Mouse (Mus musculus) left cerebral cortex, postnatal 25 days (tissue): ENCODE measurements at regions not wholly inside any gene's neighbourhood (a gene's known extent, or its start where the extent isn't known, plus 50 kb on each side); places are given as distances from the start of the nearest gene placed in this dataset.
A peak's percentile ranks its signal among the peaks of the same experiment; 100 is the strongest.

Experiments
- DNase-seq, 2 experiments: peaks; one replicate each; pipeline ENCODE4 v3.0.0; 2022; ENCODE audit warnings: low spot score in 2 of 2, mixed read lengths in 1 of 2
- intact Hi-C: fragments of 180-260 bp; cut with DNase I; formaldehyde crosslinking; loops from one replicate; pipeline ENCODE4 v1.15.1; 2025

DNA sequence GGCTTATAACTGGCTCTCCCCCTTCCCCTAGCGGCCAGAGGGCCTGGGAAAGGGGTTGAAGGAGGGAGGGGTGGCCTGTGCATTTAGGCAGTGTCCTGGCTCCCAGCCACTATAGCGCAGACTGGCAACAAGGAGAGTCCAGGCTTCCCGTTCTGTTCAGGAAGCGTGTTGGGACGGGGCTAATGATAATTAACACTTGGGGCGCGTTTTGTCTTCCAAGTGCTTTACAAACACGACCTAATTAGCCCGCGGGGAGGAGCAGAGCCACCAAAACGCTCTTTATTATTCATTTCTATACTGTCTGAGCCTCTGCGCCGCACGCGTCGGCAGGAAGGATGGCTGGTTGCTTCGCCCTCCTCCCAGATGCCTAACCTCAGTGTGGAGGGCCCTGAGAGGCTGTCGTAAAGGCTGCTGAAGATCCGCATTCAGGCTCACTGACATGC lies 123.0 kb upstream of the 4931429L15Rik start:
- DNase-seq: no peak
- intact Hi-C loops: no loop called here

DNA sequence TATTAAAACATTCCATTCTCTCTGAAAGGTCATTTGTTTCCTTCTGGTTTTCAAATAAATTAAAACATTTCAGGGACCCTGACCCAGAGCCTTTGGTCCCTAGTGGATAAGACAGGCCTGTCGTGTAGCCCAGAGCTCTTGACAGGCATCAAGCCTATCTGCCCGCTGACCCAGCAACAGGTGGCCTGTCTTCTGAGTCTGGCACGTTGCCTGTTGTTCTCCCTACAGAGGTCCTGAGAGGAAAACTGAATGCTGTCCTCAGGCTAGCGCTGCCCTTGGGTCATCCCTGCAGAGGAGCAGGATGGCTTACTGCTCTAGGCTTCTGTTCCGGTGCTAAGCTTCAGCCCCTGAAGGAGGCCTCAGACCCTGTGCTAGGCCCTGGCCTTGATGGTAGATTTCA lies 120.4 kb upstream of the 4931429L15Rik start:
- DNase-seq: no peak
- intact Hi-C loops: no loop called here

DNA sequence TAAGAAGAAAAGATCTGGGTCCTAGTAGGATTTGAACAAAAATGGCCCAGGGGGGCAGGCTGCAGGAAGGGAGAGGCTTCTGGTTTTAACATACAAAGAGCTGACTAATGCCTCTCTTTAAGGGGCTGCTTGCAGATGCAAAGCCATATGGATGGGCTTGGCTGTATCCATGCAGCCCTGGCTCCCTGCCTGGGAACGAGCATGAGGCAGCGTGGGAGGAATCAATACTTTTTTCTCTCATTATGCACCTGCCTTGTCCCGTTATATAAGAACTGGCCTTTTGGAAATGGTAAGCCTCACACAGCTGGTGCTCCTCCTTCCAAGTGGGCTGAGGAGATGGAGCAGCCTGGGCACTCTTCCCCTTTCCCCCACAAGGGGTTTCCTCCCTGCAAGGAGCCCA lies 114.9 kb upstream of the 4931429L15Rik start:
- DNase-seq: peak; percentile 81 to 96
- intact Hi-C loops: loop anchor here (2.0 kb wide), 1 partner anchor 268 kb away; no protein-coding TSS in a partner anchor

DNA sequence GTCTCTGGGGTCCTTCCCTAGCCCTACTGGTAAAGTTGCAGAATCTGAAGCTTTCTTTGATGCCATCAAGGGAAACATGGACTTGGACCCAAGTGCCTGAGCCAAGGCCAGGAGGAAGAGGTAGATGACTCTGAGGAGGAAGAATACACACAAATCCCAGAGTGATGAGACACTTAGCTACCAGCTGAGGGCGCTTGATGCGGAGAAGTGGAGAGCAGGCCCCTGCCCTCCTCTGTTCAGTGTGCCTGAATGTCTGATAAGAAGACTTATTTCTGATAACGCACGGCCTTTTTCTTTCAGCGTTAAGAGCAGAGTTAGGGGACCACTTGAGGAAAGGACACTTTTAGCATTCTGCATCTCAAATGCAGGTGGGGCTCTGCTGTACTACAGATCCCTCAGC lies 113.9 kb upstream of the 4931429L15Rik start:
- no peak for DNase-seq
- intact Hi-C loops: loop anchor here (2.0 kb wide), 1 partner anchor 269 kb away; no protein-coding TSS in a partner anchor

DNA sequence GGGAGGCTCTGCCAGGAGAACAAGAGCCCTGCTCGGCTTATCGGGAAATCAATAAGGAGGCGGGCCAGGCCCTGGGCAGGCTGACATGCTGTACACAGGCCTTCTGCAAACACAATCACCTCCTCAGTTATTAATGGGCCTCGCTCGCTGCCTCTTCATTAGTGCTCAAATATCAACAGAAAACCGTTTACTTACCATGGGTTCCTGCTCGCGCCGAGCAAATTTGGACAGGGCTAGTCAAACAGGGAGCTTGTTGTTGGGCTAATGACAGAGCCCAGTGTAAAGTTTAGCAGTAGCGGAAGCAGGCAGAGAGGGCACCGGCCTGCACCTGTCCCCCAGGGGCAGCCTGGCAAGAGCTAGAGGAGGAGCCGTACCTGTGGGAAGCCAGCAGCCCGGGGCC lies 111.3 kb upstream of the 4931429L15Rik start:
- intact Hi-C loops: no loop called here
- no peak for DNase-seq

DNA sequence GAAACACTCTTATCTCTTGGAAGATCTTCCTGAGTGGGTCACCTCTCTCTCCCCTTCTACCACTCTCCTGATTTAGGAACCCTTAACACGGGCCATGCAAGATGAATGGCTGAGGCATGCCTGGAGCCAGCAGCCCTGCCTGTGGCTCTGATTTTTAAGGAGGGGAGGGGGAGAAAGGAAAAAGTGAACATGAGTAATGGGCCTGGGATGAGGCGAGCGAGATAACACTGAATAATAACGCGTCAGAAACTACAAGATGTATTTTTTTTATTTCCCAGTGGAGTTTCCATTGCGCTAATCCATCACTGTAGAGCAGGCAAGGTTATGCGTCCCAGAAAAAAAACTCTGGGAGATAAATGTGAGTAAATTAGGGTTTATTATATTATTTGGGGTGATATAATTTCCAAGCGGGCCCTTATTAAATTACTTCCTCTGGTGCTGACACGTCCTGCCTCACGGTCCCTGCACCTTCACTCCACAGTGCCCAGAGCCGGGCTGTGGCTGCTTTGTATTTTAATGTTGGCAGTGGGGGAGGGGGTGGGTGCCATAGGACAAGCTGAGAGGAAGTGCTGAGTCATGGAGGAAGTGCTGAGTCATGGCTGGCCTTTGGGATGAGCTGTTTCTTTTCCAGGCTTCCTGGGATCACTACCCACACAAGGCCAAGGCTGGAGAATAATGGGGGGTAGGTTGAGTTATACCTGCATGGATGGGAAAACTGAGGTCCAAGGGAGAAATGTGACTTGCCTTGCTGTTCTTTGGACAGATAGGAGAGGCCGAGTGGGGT lies 103.6 kb upstream of the 4931429L15Rik start:
- intact Hi-C loops: no loop called here
- no peak for DNase-seq

DNA sequence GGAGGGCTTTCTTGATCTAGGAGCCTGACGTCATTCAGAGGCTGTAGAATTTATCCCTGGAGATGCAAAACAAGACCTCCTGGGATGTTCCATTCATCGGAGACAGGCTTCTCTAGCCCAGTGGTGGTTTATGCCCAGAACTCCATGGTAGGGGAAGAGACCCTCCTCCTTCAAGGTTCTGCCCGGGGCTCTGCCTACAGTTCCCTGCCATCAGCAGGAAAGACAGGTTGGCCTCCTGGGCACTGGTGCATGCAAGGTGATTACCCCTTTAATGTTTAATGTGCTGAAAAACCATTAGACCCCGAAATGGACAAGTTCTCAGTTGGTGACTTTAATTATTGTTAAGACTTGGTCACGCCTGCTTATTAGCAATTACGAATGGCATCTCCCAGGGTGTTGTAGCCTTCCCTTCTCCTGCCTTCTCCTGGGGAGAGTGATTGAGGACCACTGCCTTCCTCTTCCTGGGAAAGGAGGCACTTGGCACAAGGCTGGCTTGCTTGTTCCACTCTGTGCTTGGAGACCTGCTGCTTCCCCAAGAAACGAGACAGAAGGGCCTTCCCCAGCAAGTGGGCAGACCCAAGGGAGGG lies 102.0 kb upstream of the 4931429L15Rik start:
- intact Hi-C loops: no loop called here
- DNase-seq: no peak

DNA sequence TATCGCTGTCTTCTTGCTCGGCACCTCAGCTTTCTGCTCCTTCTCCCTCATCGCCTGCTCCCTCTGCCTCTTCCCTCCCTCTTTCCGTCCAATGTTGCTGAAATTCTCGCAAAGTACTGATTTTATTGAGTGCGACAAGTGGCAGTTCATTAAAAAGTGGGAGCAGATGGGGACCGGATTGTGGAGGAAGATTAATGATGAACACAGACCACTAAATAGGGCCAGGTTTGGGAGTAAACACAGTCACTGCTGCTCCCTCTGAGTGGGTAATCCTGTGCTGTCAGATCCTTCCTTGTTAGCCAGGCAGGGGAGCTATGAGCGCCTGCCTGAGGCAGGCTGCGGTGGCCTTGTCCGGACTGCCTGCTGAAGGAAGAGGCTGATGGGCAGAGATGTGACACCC lies 91.9 kb upstream of the 4931429L15Rik start:
- DNase-seq: no peak
- intact Hi-C loops: no loop called here

DNA sequence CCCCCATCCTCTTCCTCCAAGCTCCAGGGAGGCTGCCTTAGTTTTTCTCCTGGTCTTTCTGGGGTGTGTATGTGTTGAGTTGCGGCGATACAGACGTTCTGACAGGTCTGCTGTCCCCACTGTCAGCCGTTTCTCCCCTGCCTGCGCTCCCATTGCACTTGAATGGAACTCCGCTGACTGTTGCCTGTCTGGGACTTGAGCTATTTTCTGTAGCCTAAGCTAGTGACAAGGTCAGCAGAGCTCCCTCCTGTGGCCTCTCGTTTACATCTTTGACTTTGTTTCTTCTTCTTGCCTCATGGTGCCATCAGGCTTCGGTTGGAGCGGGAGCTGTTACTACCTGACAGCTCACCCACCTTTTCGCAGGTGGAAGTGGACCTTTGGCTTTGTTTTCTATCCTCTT lies 89.0 kb upstream of the 4931429L15Rik start:
- DNase-seq: no peak
- intact Hi-C loops: no loop called here

DNA sequence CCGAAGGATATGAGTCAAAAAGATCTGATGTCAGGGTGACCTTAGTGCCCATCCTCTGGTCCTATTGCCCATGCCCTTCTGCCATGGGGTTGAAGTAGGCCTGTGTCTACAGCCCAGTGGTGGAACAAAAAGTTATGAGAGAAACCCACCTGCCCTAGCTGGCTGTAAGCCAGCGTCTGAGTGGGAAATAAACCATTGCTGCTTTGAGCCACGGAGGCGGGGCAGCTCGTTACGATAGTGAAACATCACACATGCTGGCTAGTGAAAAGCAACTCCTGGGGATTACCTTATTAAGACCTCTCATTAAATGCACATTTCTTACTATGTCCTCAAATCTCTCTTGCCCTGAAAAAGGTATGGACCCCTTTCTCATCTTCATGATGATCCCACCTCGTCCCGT lies 86.8 kb upstream of the 4931429L15Rik start:
- no peak for DNase-seq
- intact Hi-C loops: no loop called here

DNA sequence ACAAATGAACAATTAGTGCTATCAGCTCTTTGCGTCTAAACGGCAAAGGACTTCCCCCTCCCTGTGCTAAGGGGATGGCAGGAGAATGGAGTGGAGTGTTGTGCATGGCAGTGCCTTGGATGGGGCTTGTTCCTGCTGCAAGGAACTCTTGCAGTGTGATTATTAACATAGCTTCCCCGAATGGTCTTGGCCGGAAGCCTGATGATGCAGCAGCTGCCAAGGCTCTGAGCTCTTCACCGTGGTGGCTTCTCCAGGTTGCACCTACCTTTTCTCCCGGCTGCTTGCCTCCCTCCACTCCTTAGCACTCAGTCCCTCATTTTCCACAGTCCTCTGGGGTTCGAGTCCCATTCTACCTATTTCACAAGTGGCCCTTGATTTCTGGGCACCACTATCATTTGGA lies 76.8 kb upstream of the 4931429L15Rik start:
- intact Hi-C loops: loop anchor here (10.0 kb wide), 1 partner anchor 178 kb away; no protein-coding TSS in a partner anchor
- no peak for DNase-seq

DNA sequence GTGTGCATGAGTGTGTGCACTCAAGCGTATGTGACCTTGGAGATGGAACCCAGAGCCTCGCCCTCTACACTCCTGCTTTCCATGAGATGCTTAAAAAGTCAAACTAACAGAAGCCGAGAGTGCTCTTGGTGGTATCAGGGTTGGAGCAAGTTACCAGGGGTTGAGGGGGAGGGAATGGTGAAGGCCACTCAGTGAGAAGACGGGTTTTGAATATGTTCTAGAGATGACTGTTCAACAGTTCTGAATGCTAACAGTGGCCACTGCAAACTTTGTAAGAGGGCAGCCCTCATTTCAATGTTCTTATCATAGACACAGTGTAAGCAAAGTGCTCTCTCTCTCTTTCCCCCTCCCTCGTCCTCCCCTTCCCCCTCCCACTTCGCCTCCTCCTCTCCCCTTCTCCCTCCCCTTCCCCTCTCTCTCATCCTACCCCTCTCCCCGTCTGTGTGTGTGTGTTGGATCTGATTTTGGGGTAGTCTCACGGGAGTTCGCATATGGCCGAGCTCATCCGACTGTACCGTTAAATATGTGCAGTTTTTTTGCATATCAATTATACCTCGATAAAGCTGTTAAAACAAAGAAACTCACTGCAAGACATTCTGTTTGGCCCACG lies 75.5 kb upstream of the 4931429L15Rik start:
- intact Hi-C loops: loop anchor here (10.0 kb wide), 1 partner anchor 180 kb away; no protein-coding TSS in a partner anchor

DNA sequence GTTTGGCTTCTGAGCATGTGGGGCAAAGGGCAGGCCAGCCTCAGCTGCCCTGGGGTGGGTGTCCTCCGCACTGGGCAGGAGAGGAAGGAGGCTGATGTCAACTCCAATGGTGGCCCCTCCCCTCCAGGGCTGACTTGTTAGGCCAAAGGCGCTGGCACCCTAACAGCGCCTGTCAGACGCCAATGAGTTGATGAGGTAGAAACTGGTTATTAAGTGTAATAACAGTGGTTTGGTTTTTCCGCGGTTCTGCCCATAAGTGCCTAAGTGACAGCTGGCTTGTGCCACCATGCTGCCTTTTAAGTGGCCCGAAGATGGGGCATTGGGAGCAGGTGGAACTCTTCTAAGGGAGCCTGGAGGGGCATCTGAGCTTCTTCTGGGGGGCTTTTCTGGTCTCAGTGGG lies 74.5 kb upstream of the 4931429L15Rik start:
- intact Hi-C loops: loop anchor here (5.0 to 10.0 kb wide), 3 partner anchors 181 to 423 kb away; no protein-coding TSS in a partner anchor
- DNase-seq: no peak

More for the DNA sequence above, 75.5 kb upstream of the 4931429L15Rik start:
- peak in 1 of 2 experiments; percentile 27 for DNase-seq

DNA sequence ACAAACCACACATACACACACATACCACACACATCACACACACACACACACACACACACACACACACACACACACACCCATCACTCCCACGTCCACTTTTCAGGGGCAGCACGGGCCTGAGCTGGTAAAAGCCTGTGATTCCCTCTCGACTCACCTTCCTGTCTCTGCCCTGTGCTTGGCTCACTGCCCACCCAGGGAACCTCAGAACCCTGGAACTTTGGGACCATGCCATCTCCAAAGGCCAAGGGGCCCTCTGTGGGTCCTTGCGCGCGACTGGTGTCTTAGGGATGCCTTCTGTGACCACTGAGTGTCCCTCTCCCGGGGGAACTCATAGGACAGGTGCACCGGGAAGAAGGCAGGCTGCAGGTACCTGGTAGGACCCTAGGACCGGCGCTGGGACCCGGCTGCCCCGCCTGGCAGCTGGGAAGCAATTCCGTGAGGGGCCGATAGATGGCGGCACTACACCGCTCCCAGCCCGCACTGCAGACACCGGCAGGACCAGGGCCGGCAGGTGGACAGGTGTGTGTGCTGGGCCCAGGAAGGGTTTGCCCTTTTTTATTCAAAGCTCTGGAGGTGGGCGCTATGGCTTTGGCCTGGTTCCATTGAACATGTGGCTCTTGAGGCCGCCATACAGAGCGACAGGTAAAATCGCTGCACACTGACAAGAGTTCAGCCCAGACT lies 73.0 kb upstream of the 4931429L15Rik start:
- peak; percentile 39 to 56 for DNase-seq
- intact Hi-C loops: loop anchor here (2.0 to 10.0 kb wide), 4 partner anchors 182 to 425 kb away; no protein-coding TSS in a partner anchor

DNA sequence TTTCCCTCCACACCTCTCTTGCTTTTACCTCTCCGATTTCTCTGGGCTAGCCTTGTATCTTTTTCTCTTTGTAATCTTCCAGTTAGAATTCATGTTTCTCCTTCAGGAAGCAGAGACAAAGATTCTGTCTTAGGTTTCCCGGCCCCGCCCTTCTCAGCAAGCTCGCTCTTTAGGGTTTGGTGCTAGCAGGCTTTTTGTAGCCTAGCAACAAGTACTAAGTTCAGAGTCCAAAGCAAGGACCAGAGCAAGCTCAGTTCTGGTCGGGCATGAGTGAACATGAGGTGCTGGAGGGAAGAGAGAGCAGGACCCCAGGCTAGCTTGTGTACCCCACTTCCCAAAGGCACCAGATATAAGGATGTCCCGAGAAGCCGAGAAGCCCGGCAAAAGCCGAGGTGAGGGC lies 70.0 kb upstream of the 4931429L15Rik start:
- DNase-seq: peak in 1 of 2 experiments; percentile 40
- intact Hi-C loops: loop anchor here (5.0 to 10.0 kb wide), 3 partner anchors 185 to 428 kb away; no protein-coding TSS in a partner anchor

DNA sequence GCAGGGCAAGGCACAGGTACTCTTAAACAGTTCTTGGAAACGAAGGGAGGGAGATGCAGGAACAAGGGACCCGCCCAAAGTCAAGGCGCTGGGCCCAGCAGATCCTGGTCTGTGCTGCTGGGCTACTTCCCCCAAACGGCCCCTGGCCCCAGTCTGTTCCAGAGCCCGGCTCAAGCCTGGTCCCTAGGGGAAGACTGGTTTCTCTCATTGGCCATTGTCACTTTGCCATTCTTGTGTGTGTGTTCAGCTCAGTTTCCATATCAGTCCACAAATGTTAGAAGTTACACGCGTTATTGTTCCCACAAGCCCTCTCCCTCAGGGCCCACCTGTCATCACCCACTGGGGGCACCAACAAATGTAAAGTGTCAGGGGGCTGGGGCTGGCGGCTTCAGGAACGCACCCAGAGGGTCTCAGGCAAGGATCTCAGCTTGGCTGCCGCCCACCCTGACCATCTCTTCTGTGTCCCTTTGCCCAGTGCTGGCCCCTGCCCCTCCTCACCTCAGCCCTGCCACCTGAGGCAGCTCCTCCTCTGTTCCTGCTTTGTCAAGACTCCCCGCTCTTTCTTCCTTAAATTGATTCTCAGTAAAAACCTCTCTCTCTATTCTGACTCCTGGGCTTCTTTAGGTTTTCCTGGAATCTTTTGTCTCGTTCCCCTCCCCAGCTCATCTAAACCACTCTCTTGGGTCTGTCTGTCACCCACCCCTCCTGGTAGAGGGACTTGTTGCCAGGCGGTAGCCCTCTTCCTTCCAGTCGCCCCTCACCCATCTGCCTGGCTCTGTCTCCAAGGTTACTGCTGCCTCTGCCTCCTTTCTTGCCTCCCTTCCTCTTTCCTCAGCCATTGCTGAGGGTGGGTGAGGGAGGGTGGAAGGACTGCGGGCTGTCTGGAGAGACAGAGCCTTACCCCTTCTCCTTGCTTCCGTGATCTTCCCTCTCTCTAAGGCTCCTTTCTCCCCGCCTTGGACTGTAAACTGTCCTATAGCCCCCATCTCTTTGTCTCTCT lies 69.2 kb upstream of the 4931429L15Rik start:
- DNase-seq: peak in 1 of 2 experiments; percentile 56

DNA sequence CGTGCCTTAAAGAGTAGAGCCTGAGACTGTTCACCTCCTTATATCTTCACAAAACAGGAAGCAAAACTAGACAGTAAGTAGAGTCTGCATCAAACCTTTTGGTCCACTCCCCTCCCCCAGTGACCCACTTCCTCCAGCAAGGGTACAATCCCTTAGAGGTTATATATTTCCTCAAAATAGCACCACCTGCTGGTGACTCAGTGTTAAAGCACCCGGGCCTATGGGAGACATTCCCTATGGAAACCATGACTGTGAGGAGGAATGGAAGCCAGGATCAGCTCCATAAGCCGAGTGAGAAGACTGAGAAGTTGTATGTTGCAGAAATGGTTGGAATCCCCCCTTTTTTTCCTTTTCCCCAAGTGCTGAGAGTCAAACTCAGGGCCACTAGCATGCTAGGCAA lies 66.5 kb upstream of the 4931429L15Rik start:
- intact Hi-C loops: no loop called here
- no peak for DNase-seq

More for the DNA sequence above, 69.2 kb upstream of the 4931429L15Rik start:
- intact Hi-C loops: no loop called here

DNA sequence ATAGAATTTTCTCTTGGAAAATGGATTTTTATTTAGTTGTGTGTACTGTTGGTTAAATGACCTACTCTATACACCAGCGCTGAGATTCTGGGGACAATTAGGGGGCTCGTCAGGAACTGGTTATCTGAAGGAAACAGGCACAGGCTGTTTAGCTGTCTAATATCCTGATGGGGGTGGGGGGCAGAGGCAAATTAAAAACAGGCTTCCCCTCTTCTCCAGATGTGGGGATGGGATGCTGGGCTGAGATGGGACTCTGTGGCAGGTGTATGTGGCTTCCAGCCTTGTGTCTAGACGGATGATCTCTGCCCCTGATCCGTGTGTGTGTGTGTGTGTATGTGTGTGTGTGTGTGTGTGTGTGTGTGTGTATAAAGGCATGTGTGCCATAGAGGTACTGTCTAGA lies 61.6 kb upstream of the 4931429L15Rik start:
- intact Hi-C loops: no loop called here
- DNase-seq: no peak

DNA sequence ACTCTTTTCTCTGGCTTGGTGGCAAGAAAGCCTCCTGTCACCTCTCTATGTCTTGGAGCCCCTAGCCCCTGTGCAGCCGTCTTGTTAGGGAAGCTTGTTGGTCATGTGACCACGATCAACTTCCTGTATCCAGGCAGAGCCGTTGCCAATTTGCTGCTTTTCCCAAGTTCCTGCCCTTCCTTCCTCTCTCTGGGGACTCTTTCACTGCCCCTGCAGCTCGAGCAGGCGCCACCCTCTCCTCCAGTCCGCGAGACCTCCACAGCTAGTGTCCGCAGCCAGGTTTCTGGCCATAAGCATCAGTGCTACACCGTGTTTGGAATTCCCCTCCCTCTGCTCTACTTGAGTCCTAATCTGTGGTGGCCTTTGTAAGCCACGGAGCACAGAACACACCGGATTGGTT lies 59.7 kb upstream of the 4931429L15Rik start:
- no peak for DNase-seq
- intact Hi-C loops: no loop called here
